Mouse (Mus musculus): ENCODE data around the gene Ifi208.

DNA sequence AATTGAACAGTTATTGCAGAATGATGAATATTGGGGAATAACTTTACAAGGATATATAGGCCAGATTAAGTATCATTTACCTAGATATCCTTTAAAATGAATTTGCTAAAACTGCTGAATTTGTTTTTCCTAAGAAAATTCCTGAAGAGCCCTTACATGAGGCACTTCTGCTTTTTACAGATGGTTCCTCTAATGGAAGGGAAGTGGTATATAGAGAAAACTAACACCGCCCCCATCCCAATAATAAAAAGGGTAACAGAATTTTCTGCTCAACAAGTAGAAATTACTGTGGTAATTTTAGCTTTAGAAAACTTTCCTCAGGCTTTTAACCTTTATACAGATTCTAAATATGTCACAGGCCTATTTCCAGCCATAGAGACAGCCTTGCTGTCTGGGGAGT lies 20.8 kb downstream of the Ifi208 start:
- TF ChIP-seq CTCF (IDR thresholded peaks at IDR 0.05; ENCODE audit: low read depth, low read length) (no peak), POLR2A (IDR thresholded peaks at IDR 0.05; ENCODE audit: insufficient read depth, low read length) (no peak)

Data from ES-Bruce4 (cell line).